Mouse (Mus musculus) 3134 (cell line): Measurements from ENCODE around the gene Trim7.
"Not testable (repeated sequence)": the region's sequence is repeated elsewhere in the genome, so short reads cannot be mapped to it uniquely, and the experiment has no call there.

Experiments
- DNase-seq: peaks from one replicate; pipeline ENCODE4 v3.0.0-alpha.2; 2011; ENCODE audit warnings: low spot score; ENCODE audit not compliant: insufficient read length; ENCODE audit errors: extremely low read depth

Gene Trim7

DNA sequence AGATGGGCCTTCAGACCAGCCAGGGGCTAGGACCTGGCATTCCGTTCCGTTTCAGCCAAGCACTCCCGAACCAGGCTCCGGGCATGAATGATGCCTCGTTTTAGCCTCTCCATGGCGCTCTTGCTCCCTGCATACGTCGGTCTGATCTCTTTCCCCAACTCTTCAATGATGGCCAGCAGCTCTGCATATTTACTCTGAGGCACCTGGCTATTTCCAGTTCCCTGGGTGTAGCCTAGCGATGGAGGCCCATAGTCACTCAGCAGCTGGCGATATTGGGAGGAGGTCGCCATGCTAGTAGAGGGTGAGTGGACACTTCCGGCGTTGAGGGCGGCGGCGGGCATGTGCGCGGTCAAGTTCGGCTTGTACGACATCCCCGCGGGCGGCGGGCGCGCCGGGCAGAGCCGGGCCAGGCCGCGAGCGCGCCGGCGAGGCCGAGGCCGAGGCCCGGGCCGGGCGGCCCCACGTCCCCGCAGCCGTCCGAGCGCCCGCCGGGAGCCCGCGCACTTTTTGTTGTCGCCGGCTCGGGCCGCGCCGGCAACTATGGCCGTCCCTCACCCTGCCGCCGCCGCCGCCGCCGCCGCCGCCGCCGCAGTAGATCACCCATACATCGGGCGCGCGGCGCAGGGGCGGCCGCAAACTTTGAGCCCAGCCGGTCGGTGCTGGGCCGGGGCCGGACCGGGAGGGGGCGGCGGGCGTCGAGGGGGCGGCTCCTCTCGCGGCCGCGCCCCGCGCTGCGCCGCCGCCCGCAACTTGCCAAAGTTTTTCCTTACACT is at the start of gene Trim7, which contains the start of gene Gm12184:
TSS of gene Trim7 (plus strand) at position 162 of the 773 bp plus-strand sequence.
TSS of gene Gm12184 (minus strand) at position 677 of the 773 bp plus-strand sequence.
- DNase-seq: not testable (repeated sequence)

DNA sequence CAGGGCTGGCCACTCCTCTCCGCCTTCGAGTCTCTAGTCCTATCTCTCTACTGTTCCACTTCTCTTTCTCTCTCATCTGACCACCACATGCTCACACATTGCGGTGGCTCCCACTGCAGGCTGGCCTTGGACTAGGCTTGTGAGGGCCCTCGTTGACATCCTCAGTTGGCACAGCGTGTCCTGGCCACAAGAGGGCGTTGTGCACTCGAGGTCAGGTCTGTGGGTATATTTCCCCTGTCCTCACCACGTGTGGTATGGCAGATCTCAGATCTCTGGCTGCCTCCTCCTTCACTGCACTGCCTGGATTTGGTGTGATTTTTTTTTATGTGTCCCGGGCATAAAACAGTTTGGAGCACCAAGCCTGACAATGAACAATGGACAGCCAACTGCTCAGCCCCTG is 49.3 kb upstream of the Trim7 start:
- no peak for DNase-seq

DNA sequence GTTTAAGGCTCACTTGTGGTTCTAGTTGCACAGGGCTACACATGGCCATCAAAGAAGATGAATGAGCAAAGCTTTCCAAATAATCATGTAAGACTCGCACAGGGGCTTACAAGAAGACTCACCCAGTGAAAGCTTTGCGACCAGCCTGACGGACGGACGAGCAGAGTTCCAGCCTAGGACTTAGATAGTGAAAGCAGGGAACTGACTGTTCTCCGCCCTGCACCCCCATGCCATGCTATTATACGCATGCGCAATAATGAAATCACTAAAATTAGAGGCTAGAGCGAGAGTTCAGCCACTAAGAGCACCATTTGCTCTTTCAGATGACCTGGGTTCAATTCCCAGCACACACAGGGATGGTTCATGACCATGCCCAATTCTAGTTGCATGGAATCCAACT is 48.6 kb upstream of the Trim7 start:
- DNase-seq: no peak

DNA sequence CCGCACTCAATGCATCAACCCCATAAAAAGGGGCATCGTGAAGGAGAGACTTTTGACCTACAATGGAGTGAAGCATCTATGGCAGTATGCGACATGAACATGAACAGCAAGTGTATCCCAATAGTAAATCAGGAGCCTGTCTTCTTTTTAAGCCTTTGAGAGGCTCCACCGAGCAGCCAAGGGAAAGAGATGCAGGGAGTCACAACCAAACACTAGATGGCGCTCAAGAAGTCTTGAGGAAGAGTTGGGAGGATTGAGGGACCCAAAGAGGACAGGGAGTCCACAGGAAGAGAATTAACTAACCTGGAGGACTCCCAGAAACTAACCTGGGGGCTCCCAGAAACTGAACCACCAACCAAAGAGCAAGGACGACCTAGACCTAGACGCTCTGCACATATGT is 46.5 kb upstream of the Trim7 start:
- DNase-seq: no peak

DNA sequence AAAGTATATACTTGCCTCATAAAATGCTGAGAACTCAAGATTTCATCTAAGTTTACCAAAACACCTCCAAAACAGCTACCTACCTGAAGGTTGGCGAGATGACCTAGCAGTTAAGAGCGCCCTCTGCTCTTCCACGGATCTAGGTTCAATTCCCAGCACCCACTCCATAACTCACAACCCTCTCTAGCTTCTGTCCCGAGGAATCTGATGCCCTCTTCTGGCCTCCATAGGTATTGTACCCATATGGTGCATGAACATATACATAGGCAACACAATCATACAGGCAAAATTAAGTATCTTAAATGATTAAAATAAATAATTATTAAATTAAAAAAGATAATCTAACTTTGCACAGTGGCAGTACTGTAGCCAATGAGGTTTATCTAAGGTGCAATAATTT is 43.7 kb upstream of the Trim7 start:
- DNase-seq: no peak

DNA sequence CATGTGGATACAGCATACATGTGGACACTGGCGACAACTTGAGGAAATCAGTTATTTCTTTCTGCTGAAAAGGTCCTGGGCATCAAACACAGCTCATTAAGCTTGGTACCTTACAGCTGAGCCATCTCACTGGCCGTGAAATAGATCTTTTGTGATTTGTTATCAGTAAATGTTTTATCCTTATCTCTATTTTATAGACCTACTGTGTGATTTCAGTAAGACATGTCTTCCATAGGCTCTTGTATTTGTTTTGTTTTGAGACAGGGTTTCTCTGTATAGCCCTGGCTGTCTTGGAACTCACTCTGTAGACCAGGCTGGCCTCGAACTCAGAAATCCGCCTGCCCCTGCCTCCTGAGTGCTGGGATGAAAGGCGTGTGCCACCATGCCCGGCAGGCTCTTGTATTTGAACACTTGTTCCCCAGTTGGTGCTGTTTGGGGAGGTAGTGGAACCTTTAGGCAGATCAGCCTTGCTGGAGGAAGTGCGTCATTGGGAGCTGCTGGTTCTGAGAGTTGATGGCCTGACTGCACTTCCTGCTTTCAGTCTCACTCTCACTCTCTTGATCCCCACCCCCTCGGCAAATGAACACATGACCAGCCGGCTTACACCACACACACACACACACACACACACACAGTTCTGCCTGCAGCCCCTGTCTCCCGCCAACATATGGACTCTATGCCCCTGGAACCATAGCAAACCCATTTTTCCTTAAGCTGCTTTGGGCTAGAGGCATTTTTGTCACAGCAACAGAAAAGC is 38.3 kb upstream of the Trim7 start:
- DNase-seq: no peak

DNA sequence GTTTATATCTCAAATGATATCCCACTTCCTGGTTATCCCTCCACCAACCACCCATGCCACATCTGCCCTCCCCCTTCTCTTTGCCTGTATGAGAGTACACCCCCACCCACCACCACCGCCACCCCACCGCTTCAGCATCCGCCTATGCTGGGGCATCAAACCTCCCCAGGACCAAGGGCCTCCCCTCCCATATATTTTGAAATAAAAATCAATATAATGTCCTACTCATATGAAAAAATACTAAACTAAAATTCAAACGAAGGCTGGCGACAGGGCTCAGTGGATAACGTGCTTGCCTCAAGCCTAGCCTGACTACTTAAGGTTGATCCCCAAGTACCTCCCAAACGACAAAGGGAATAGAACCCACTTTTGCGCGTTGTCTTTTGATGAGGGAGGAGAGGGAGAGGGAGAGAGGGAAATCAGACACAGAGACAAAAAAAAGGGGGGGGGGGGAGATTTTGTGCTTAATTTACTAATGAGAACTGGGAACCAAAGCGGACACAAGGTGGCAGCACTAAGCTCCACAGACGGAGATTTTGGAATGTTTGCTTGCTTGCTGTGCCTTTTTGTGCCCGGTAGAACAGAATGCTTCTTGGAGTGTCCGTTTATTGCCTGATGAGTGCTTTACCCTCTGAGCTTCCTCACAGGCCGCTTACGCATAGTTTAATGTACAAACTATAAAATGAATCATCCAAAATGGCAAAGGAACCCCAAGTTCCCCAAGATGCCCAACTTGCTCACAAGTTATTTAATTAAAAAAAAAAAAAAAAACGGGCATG is 37.4 kb upstream of the Trim7 start:
- DNase-seq: peak; percentile 67

DNA sequence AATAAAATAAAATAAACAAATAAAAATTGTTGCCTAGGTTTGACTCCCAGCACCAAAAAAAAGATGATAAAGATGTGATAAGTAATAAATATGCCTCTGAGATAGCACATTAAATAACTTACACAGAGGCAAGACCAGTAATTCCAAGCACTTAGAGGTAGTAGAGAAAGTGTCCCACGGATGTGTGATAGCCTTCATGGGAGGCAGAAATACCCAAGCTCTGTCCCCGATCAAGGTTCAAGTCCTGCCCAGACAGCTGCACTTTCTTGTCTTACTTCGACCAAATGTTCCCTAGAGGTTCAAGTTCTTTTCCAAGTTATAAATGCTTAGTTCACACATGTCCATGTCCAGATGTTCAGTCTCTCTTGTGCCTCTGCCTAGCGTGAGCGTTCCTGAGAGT is 36.7 kb upstream of the Trim7 start:
- DNase-seq: no peak

DNA sequence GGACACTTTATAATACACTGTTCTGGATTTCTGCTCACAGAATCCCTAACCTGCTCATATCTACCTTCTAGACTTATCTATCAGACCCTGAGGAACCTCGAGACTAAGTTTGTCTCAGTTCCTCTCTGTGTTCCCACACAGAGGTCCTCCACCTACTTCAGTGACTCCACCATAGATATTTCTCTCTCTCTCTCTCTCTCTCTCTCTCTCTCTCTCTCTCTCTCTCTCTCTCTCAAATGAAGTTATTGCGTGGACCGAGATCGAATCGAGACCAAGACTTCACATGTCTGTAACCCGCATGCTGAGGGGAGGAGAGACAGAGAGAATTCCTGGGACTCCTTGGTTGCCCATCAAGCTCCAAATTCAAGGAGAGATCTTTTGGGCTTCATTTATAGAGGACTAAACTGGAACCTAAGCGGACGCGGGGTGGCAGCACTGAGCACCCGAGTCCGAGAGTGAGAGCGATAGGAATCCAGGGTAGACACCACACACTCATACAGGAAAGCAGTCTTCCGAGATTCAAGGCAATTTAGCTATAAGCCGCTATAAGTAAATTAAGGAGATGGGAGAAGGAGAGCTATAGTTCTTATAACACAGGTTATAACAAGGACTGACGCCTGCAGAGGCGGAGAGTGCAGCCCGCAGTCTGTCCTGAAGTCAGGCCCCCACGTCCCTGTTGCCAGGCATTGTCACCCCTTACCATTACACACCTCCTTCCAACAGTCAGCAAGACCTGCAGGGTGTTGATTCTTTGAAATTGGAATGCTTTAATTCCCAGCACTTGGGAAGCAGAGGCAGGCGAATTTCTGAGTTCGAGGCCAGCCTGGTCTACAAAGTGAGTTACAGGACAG is 35.7 kb upstream of the Trim7 start:
- DNase-seq: peak; percentile 69

DNA sequence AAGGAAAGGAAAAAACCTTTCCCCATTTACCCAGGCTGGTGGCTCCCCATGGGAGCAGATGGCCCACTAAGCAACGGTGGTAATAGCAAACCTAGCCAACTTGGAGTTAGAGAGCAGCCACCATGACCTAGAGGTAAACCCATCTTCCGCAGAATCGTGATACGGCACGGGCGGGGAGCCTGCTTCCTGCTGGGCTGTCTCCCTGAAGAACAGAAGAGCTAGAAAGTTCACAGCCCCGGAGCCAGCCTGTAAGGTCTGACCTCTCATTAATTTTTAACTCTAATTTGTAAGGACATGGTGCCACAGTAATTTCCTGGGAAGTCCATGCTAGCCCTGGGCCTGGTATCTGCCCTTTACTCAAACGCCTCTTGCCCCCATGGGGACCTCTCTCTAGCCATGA is 35.0 kb upstream of the Trim7 start:
- DNase-seq: no peak

DNA sequence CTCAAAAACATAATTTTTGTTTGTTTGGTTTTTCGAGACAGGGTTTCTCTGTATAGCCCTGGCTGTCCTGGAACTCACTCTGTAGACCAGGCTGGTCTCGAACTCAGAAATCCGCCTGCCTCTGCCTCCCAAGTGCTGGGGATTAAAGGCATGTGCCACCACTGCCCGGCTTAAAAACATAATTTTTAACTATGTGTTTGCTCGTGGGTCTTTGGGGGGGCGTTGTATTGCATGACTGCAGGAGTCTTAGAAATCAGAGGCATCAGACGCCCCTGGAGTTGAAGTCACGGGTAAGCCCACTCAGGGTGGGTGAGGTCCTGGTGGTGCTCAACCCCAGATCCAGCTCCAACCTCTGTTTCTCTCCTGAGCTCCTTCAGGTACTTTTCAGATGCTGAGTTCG is 34.0 kb upstream of the Trim7 start:
- not testable (repeated sequence) for DNase-seq

DNA sequence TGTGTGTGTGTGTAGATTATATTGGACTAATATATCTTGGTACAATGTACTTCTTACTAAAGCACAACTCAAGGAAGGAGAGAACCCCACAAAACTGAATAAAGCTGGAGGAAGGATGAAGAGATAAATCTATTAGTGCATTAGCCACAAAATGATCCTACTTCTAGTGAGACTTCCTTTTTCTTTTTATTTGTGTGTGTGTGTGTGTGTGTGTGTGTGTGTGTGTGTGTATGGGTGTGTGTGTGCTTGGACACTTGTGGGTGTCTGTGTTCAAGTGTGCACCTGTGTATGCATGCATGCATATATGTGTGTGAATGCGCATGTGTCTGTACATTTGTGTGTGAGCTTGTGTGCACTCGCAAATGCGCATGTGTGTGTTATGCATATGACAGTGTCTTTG is 32.8 kb upstream of the Trim7 start:
- no peak for DNase-seq

DNA sequence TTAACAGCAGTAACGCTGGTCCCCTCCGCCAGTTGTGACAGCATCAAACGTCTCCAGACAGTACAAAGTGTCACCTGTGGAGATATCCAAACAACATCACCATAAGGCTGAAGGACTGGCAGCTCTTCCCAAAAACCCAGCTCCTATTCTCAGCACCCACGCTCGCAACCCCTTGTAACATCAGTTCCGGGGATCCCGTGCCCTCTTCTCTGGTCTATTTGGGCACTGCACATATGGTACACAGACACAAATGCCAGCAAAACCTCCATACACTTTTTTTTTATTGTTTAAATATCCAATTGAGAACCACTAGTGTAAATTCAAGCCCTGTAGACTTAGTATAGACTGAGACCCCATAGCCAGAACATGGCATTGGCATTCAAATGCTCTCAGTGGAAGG is 30.7 kb upstream of the Trim7 start:
- DNase-seq: no peak

DNA sequence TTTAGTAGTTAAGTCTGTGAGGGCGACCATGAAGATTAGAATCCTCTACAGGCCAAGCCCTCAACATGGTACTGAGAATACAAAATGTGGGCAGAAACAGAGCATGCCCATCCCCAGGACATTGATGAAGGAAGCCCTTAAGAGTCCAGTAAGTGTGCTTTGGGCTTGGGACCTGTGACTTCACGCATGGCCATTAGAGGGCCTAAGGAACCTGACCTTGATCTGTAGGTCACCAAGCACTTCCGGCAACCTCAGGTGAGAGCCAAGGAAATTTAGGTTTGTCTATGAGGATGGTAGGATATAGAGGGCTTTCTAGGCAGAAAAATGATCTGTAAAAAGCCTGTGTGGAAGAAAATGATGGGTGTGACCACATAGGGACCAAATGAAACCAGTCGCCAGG is 29.6 kb upstream of the Trim7 start:
- no peak for DNase-seq

DNA sequence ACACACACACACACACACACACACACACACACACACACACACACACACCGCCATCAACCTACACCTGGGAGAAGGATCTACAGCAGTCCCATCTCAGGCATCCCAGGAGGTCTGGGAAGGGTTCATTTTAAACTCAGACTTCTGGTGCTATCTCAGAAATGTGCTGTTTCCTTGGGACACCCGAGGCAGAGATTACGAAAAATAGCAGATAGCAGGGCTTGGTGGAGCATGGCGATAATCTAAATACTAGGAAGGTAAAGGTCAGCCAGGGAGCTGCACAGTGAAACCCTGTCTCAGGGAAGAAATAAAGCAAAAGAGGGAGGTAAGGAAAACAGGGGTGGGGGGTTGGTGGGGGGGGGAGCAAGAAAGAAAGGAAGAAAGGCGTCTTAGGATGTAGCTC is 28.7 kb upstream of the Trim7 start:
- DNase-seq: no peak

DNA sequence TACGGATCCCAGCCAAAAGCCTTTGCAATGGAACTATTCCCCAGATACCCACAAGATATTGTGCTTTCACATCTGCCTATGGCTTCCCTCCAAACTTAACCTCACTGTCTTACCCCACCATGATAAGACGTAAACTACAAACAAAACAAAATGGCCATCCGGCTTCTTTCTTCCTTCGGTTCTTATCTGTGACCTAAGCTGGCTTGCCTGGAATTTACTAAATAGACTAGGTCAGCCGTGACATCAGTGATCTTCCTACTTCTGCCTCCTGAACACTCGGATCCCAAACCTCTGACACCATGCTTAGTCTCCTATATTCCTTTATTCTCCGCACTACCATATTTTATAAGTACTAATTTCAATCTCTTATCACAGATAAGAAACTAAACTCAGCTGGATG is 27.6 kb upstream of the Trim7 start:
- no peak for DNase-seq

DNA sequence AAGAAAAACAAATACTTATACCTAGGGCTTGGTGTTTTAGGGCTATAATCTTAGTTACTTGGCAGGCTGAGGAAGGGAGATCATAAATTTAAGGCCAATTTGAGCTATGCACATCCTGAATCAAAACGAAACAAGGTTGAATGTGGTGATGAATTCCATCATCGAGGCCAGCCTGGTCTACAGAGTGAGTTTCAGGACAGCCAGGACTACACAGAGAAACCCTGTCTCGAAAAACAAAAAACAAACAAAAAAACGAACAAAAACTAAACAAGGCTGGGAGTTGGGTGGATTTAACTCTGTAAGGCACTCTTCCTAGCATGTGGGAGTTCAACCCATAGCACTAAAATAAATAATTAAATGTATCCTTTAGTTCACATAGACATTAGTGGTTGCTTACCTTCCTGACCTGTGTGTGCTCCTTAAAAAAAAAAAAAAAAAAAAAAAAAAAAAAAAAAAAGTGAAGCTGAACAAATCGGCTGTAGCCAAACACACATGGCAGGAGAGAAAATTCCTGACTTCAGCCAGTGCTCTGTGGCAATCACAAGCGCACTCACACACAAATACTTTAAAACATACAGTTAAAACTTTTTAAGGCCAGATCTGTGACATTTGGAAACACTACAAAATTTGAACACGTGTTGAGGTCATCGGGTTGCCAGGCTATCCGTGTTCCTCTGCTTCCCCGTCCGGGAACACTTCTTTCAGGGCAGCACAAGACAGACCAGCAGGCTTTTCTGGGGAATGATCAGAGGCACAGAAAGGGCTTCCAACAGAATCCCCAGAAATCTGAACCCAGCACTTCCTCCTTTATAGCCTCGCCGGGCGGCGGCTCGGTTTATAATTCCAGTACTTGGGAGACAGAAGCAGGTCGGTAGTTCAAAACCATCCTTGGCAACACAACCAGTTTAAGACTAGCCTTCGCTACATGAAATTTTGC is 26.7 kb upstream of the Trim7 start:
- no peak for DNase-seq

DNA sequence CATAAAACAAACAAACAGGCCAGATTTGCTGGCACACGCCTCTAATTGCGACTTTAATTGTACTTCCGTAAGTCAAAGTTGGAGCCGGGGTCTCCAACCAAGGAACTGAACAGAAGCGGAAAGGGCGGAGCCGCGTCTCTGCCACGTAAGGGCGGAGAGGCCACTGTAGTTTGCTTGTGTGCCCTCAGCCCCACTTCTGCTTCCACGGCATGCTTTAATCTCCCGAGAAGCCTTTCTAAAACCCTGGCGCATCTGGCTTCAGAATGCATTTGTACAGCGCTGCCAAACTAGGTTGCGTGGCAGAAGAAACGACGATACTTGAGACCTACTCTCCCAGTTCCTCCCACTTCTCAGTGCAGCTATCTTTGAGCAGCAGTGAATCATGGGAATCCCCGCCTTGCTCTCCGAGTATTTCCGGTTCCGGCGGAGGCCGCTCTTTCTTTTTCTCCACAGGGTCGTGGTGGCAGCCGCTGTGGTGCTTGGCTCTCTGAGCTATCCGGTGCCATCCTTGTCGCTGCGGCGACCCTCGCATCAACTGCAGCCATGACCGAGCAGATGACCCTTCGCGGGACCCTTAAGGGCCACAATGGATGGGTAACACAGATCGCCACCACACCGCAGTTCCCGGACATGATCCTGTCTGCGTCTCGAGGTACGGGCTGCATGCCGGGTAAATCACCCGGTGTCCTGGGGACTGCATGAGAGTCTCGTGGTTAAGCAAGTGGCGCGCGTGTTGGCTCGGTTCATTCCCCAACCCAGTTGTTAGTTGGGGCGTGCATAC is 25.8 kb upstream of the Trim7 start, which contains the start of gene Rack1:
TSS of gene Rack1 (plus strand) at position 412 of the 781 bp plus-strand sequence.
- DNase-seq: peak; percentile 90
